Mouse (Mus musculus) liver, embryonic 16.5 days (tissue): ENCODE data around the gene Chst10. TPM values are rescaled to one million over a fixed set of nuclear protein-coding genes. Genes with fewer than 3 reads are reported as not detected.

Experiments
- ATAC-seq: fragments of 200-750 bp; cut with Nextera tagmentation; 2 replicates; pipeline ENCODE4 v1.8.0; 2017; ENCODE audit warnings: low read depth, mild to moderate bottlenecking, moderate number of reproducible peaks, moderate library complexity
- H3K27ac ChIP-seq: fragments of 300-500 bp; sonication (generic); 2 replicates; pipeline ENCODE4 v1.5.1; 2014; ENCODE audit warnings: mild to moderate bottlenecking, low read length
- H3K27me3 ChIP-seq: fragments of 300-500 bp; sonication (generic); 2 replicates; pipeline ENCODE4 v1.6.1; 2014; ENCODE audit warnings: low read depth, low read length, mixed read lengths; ENCODE audit not compliant: control insufficient read depth, insufficient read depth
- H3K36me3 ChIP-seq: fragments of 300-500 bp; sonication (generic); 2 replicates; pipeline ENCODE4 v1.6.1; 2014; ENCODE audit warnings: mild to moderate bottlenecking; ENCODE audit not compliant: control insufficient read depth, insufficient read depth
- H3K4me1 ChIP-seq: fragments of 300-500 bp; sonication (generic); 2 replicates; pipeline ENCODE4 v1.6.1; 2014; ENCODE audit warnings: low read depth, low read length, mixed read lengths; ENCODE audit not compliant: control insufficient read depth
- H3K4me2 ChIP-seq: fragments of 300-500 bp; sonication (generic); 2 replicates; pipeline ENCODE4 v1.6.1; 2014; ENCODE audit warnings: low read depth, low read length, mixed read lengths
- H3K4me3 ChIP-seq: fragments of 300-500 bp; sonication (generic); 2 replicates; pipeline ENCODE4 v1.5.1; 2014; ENCODE audit warnings: low read depth, mild to moderate bottlenecking, low read length
- H3K9ac ChIP-seq: fragments of 300-500 bp; sonication (generic); 2 replicates; pipeline ENCODE4 v1.6.1; 2014; ENCODE audit warnings: low read depth, low read length
- H3K9me3 ChIP-seq: fragments of 300-500 bp; sonication (generic); replicated peaks from 2 replicates; pipeline ENCODE4 v1.6.1; 2016; ENCODE audit warnings: low read length; ENCODE audit not compliant: control insufficient read depth
- WGBS: fragments of 180-500 bp; shearing (Covaris S2); extraction: QIAGEN DNeasy Blood & Tissue Kit; methylation state at CpG from one replicate; pipeline ENCODE4 v1.1.7; 2014; ENCODE audit not compliant: insufficient replicate concordance; 5-methylcytosine and 5-hydroxymethylcytosine counted together
- polyA plus RNA-seq: library from polyadenylated mRNA; unstranded; fragments of >200 nt; fragmentation: Nextera tagmentation; extraction: Ambion mirVana; gene quantifications from 2 replicates; pipeline ENCODE4 v1.2.1, GENCODE M21; 2015

Chst10 gene
- polyA plus RNA-seq, 1 experiment from 2014 or later, result 0.21 TPM

DNA sequence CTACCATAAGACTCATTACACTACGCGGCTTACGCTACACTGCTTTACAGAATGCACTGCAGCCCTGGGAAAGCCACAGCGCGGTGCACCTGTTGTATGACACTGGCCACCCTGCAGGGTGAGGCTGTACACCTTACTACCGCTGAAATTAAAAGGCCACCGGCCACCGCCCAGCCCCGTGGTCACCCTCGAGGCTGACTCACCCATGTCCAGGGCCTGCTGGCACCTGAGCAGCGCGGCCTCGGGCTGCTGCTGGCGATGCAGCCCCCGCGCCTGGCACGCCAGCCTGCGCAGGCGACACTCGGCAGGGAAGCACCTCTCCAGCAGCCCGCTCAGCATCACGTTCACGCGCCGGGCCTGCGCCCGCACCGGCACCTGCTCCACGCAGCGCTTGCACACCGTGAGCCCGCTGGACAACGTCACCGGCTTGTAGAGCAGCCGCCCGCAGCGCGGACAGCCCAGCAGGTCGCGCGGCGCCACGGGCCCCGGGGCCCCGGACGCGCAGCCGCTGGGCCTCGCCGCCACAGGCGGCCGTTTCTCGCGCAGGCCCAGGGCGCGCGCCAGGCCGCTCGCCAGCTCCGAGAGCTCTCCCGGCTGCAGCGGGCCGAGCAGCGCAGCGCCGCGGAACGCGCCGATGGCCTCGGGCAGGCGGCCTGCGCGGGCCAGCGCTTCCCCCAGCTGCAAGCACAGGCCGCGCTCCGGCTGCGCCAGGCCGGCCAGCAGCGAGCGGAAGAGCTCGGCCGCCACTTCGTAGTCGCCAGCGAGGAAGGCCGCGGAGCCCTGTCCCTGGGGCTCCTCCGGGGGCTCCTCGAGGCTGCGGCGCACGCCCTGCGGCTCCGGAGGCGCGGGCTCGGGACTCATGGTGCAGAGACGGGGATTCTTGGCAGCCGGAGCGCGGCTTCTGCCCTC is 62.1 kb downstream of the Chst10 start:
- H3K4me2 ChIP-seq, result peak overlapping the region; percentile 53
- no peak overlapping the region for H3K9ac ChIP-seq
- no peak for ATAC-seq
- H3K27me3 ChIP-seq, result peaks cover 28% of the 10 kb centered on the region
- H3K4me1 ChIP-seq, result no peaks in the 10 kb centered on the region
- 3% methylated on average over 94 of the region's 103 CpGs for WGBS
- H3K9me3 ChIP-seq, result no peaks in the 10 kb centered on the region
- H3K4me3 ChIP-seq, result peak overlapping the region; percentile 40
- no peaks in the 10 kb centered on the region for H3K36me3 ChIP-seq
- H3K27ac ChIP-seq, result no peak overlapping the region

DNA sequence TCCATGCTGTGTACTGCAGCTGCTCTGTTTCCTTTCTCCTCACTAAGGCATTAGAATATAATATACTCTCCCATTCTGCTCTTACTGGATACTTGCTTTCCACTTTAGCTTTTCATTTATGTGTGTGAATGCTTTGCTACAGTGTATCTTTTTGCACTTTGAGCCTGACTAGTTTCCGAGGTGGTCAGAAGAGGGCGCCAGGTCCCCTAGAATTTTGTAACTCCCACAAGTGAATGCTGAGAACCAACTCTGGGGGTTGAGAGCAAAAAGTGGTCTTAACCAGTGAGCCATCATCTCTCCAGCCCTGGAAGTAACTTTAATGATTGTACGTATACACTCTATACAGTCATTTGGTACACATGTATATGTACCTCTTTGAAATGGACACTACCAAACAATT is 63.1 kb downstream of the Chst10 start:
- WGBS, result 24% methylated on average over 3 of the region's 3 CpGs
- Histone ChIP-seq H3K4me1 (no peaks in the 10 kb centered on the region), H3K4me3 (no peak overlapping the region)

DNA sequence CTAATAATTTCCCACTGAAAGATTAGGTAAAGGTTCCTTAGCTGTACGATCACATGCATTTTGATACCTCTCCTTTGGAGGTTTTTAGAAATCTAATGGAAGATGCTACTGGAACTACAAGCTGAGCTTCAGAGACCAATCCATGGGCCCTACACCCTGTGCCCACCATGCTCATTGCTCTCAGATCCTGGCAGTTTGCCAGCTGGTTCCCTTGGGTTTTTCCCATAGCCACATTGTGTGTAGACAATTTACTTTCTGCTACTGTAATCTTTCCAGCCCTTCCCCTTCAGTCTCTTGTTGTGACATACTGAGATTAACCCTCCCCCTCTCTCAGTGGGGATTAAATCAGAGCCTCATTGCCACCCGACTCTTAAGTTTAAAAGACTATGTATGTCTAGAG is 73.0 kb downstream of the Chst10 start:
- H3K27me3 ChIP-seq, result no peaks in the 10 kb centered on the region
- no peak for ATAC-seq
- no peaks in the 10 kb centered on the region for H3K9me3 ChIP-seq
- no peak overlapping the region for H3K27ac ChIP-seq
- H3K36me3 ChIP-seq, result no peaks in the 10 kb centered on the region
- H3K4me3 ChIP-seq, result no peak overlapping the region
- no peaks in the 10 kb centered on the region for H3K4me1 ChIP-seq
- H3K9ac ChIP-seq, result no peak overlapping the region
- WGBS, result 56% methylated on average over 2 of the region's 2 CpGs
- no peak overlapping the region for H3K4me2 ChIP-seq

More for the DNA sequence above, 63.1 kb downstream of the Chst10 start:
- Histone ChIP-seq H3K27me3 (peaks cover 28% of the 10 kb centered on the region), H3K9ac (no peak overlapping the region), H3K4me2 (no peak overlapping the region), H3K9me3 (no peaks in the 10 kb centered on the region), H3K36me3 (no peaks in the 10 kb centered on the region), H3K27ac (no peak overlapping the region)
- ATAC-seq, result no peak

DNA sequence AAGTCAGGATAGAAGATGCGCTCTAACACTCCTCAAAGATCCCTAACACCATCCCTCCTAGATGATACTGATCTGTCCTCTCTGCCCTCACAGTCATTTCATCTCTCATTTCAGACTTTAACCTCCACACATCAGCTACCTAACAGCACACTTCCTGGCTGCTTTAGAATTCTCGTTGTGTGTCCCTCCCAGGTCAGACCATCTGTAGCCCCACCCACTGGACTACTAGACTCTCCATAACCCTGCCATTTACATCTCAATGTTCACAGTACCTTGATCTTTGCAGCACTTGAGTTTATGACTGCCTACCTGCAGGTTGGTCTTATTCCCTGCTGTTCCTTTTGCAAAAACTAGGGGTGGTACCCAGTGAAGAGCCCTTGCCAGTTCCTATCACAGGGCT is 74.1 kb downstream of the Chst10 start:
- H3K9me3 ChIP-seq, result no peaks in the 10 kb centered on the region
- H3K27ac ChIP-seq, result no peak overlapping the region
- no peaks in the 10 kb centered on the region for H3K36me3 ChIP-seq
- H3K4me2 ChIP-seq, result no peak overlapping the region
- no peak overlapping the region for H3K4me3 ChIP-seq
- 27% methylated on average over 2 of the region's 2 CpGs for WGBS
- ATAC-seq, result no peak
- no peak overlapping the region for H3K9ac ChIP-seq
- no peaks in the 10 kb centered on the region for H3K27me3 ChIP-seq
- no peaks in the 10 kb centered on the region for H3K4me1 ChIP-seq

DNA sequence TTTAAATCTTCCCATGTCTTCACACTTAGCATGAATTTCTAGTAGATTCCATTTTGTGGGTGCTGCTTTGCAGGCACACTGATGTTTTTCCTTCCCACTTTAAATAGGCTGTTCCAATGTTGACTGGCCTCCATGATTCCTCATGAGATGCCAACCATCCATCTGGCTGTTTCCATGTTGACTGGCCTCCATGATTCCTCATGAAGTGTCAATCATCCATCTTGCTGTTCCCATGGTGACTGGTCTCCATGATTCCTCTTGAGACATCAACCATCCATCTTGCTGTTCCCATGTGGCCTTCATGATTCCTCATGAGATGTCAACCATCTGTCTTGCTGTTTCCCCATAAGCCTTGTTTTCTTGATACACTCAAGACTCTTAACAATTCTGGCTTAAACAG is 78.3 kb downstream of the Chst10 start:
- ATAC-seq, result no peak
- Histone ChIP-seq H3K9me3 (no peaks in the 10 kb centered on the region), H3K4me3 (no peak overlapping the region), H3K4me2 (no peak overlapping the region), H3K27ac (no peak overlapping the region), H3K4me1 (no peaks in the 10 kb centered on the region), H3K27me3 (no peaks in the 10 kb centered on the region), H3K9ac (no peak overlapping the region), H3K36me3 (no peaks in the 10 kb centered on the region)

DNA sequence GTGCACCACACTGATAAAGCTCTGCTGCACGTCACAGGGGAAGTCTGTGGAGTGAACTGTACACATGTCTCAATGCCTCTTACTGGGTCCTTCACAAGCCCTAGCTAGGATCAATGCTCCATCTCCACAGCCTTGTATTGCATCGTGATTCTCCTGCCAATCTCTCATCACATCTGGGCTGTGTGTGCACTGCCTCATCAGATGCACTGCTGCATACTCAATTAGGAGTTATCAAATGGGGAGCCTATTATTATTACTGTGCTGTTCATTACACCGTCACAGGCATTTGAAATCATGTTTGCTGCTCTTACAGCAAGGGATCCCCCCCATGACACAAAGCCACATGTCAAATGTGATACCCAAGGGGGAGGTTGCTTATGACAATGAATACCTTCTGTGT is 80.3 kb downstream of the Chst10 start:
- Histone ChIP-seq H3K27me3 (no peaks in the 10 kb centered on the region), H3K9me3 (no peaks in the 10 kb centered on the region), H3K36me3 (no peaks in the 10 kb centered on the region), H3K4me1 (no peaks in the 10 kb centered on the region), H3K4me2 (no peak overlapping the region), H3K9ac (no peak overlapping the region), H3K27ac (no peak overlapping the region), H3K4me3 (no peak overlapping the region)
- WGBS, result 45% methylated on average over 3 of the region's 3 CpGs
- no peak for ATAC-seq

DNA sequence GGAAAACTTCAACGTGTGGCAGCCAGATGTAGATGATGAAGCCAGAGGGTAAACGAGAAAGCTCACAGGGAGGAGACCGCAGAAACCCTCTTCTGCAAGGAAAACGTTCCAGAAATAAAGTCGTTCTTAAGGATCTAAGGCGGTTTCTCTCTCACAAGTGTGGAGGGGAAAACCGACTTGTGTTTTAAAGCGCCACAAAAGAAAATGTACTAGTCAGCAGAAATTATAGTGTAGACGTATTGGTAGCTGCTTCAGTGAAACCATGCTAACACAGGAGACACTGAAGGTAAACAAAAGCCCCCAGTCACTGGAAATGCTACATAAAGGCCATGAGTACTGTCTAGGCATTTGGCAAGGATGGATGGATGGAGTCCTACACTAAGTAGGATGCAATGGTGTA is 80.7 kb downstream of the Chst10 start:
- Histone ChIP-seq H3K27me3 (no peaks in the 10 kb centered on the region), H3K27ac (no peak overlapping the region), H3K9me3 (no peaks in the 10 kb centered on the region), H3K4me3 (no peak overlapping the region), H3K4me1 (no peaks in the 10 kb centered on the region), H3K4me2 (no peak overlapping the region), H3K36me3 (no peaks in the 10 kb centered on the region), H3K9ac (no peak overlapping the region)
- 61% methylated on average over 9 of the region's 9 CpGs for WGBS
- no peak for ATAC-seq

DNA sequence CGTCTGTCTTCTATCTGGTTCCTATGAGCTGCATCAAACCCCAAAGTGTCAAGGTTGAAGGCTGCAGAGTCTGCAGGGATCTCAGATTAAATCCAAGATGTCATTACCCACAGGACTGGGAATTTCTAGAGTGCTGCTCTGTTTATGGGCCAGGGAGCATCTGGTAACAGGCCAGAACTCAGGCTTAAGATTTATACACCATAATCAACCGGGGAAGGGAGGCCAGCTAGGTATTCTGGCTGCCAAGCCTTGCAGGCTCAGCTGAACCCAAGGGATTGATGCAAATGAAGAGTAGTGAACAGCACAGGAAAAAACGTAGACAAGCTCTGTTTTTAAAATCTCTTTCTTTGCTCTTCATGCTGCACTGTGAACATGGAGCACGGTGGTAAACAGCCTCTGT is 81.7 kb downstream of the Chst10 start:
- H3K4me2 ChIP-seq, result no peak overlapping the region
- no peak overlapping the region for H3K9ac ChIP-seq
- no peaks in the 10 kb centered on the region for H3K27me3 ChIP-seq
- ATAC-seq, result no peak
- no peaks in the 10 kb centered on the region for H3K36me3 ChIP-seq
- no peak overlapping the region for H3K27ac ChIP-seq
- H3K9me3 ChIP-seq, result no peaks in the 10 kb centered on the region
- H3K4me3 ChIP-seq, result no peak overlapping the region
- WGBS, result 44% methylated on average over 4 of the region's 4 CpGs
- no peaks in the 10 kb centered on the region for H3K4me1 ChIP-seq
